Mouse (Mus musculus) ES-Bruce4 (cell line): ENCODE measurements around the gene Atp2a2. TPM values are rescaled to one million over a fixed set of nuclear protein-coding genes. Genes with fewer than 3 reads are reported as not detected.
A peak's percentile ranks its signal among the peaks of the same experiment; 100 is the strongest.

Source experiments
- H3K27ac ChIP-seq: 2 replicates; pipeline ENCODE4 v1.5.1; 2012; ENCODE audit warnings: low read length, inconsistent platforms; ENCODE audit not compliant: insufficient read depth
- H3K27me3 ChIP-seq: 2 replicates; pipeline ENCODE4 v1.6.1; 2012; ENCODE audit warnings: mild to moderate bottlenecking, low read length, inconsistent platforms; ENCODE audit not compliant: control insufficient read depth, poor library complexity, insufficient read depth, severe bottlenecking
- H3K36me3 ChIP-seq: 2 replicates; pipeline ENCODE4 v1.6.1; 2012; ENCODE audit warnings: inconsistent platforms, mild to moderate bottlenecking, low read length, moderate library complexity; ENCODE audit not compliant: control insufficient read depth, poor library complexity, insufficient read depth, severe bottlenecking
- H3K4me1 ChIP-seq: one replicate; pipeline ENCODE4 v1.8.1; 2011; ENCODE audit warnings: low read length; ENCODE audit not compliant: control insufficient read depth, insufficient read depth
- H3K4me3 ChIP-seq: 2 replicates; pipeline ENCODE4 v1.5.1; 2011; ENCODE audit warnings: low read depth, mild to moderate bottlenecking, low read length
- H3K9ac ChIP-seq: 2 replicates; pipeline ENCODE4 v1.6.1; 2012; ENCODE audit warnings: low read depth, mild to moderate bottlenecking, inconsistent platforms; ENCODE audit not compliant: poor library complexity, severe bottlenecking
- H3K9me3 ChIP-seq: replicated peaks from 2 replicates; pipeline ENCODE4 v1.6.1; 2012; ENCODE audit warnings: mild to moderate bottlenecking, low read length, inconsistent platforms; ENCODE audit not compliant: control insufficient read depth, poor library complexity, insufficient read depth, severe bottlenecking
- CTCF ChIP-seq: IDR thresholded peaks from one replicate; pipeline ENCODE4 v1.8.1; 2011; ENCODE audit warnings: low read depth, low read length
- EP300 ChIP-seq: IDR thresholded peaks from 2 replicates; pipeline ENCODE4 v1.6.1; 2011; ENCODE audit warnings: low read depth, low read length; ENCODE audit not compliant: insufficient read depth
- POLR2A ChIP-seq: IDR thresholded peaks from one replicate; pipeline ENCODE4 v1.8.1; 2011; ENCODE audit warnings: low read length; ENCODE audit not compliant: insufficient read depth
- polyA plus RNA-seq: library from polyadenylated mRNA; stranded (reverse); fragments of >200 nt; gene quantifications from 2 replicates; pipeline ENCODE4 v1.2.4, GENCODE M21; 2011; ENCODE audit warnings: low read depth; ENCODE audit not compliant: missing spikeins, insufficient read depth, insufficient read length

Atp2a2 gene
- polyA plus RNA-seq, 1 experiment: 177 TPM

DNA sequence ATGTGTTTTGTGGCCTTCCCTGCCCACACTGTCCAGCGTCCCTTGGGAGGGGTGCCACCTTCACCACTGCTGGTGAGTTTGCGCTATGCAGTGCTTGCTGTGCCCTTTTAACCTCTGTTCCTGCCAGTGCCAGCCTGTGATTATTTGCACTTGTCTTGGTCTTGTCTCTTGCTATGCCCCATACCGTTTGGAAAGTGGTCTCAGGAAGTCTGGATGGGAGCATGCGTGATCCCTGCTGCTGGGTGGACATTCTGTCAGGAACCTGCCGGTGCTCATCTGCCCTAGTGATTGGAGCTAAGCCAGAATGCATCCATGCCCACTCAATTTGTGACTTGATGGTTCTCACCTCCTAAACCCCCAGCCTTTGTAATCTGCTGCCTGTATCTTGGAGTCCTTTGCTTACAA lies 51.1 kb downstream of the Atp2a2 start:
- no peak overlapping the region for H3K4me3 ChIP-seq
- peaks cover 4% of the 10 kb centered on the region for H3K36me3 ChIP-seq
- no peak for TF ChIP-seq EP300
- H3K4me1 ChIP-seq: peaks cover 14% of the 10 kb centered on the region
- no peaks in the 10 kb centered on the region for H3K9me3 ChIP-seq
- no peaks in the 10 kb centered on the region for H3K27me3 ChIP-seq
- H3K27ac ChIP-seq: no peak overlapping the region
- H3K9ac ChIP-seq: no peak overlapping the region

DNA sequence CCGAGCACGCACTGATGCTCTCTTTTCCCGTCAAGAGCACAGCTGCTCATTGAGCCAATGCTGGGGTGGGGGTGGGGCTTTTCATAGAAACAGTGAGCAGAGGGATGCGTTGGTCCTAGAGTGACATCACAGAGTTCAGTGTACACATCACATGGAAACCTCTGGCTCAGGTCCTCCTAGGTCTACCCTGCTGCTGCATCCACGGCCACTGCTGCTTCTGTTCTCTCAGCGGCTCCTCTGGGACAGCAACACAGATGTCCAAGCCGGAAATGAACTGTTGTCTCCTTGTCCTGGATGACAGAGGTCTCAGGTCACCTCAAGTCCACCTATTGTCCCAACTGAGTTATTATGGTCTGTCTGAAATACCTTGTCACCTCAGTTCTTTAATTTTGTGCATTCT lies 52.1 kb downstream of the Atp2a2 start:
- TF ChIP-seq CTCF (no peak), POLR2A (no peak), EP300 (no peak)
- Histone ChIP-seq H3K36me3 (no peaks in the 10 kb centered on the region), H3K4me1 (peaks cover 13% of the 10 kb centered on the region), H3K27me3 (no peaks in the 10 kb centered on the region), H3K9me3 (no peaks in the 10 kb centered on the region), H3K9ac (no peak overlapping the region), H3K27ac (no peak overlapping the region), H3K4me3 (no peak overlapping the region)

GRCm38 (mm10) chr5:122448869-122449268 lies 53.2 kb downstream of the Atp2a2 start:
- peaks cover 9% of the 10 kb centered on the region for H3K4me1 ChIP-seq
- TF ChIP-seq CTCF (peak; percentile 38), EP300 (no peak), POLR2A (no peak)
- H3K27ac ChIP-seq: no peak overlapping the region
- H3K36me3 ChIP-seq: peaks cover 6% of the 10 kb centered on the region; the same call in 1 of the 2 replicates
- no peaks in the 10 kb centered on the region for H3K27me3 ChIP-seq
- no peak overlapping the region for H3K4me3 ChIP-seq
- H3K9ac ChIP-seq: no peak overlapping the region
- no peaks in the 10 kb centered on the region for H3K9me3 ChIP-seq

DNA sequence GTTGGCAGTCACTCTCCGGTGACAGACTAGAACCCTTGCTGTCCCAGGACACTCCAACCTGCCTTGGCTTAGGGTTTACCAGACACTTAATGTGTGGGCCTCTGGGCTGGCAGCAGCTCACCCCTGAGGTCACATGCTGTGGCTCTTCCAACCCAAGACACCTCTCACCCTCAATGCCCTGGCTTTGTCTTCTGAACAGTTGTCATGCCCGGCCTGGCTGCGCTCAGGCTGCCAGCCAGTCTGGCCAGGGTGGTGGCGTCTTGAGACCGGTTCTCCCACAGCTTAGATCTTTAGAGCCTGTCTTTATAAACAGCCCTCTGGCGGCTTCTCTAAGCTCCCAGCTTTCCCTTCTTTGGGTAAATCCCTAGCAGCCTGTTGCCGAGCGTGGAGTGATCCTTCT lies 54.2 kb downstream of the Atp2a2 start:
- TF ChIP-seq CTCF (no peak), POLR2A (no peak), EP300 (no peak)
- Histone ChIP-seq H3K36me3 (peaks cover 9% of the 10 kb centered on the region), H3K4me1 (peaks cover 9% of the 10 kb centered on the region), H3K27me3 (no peaks in the 10 kb centered on the region), H3K9me3 (no peaks in the 10 kb centered on the region), H3K9ac (no peak overlapping the region), H3K27ac (no peak overlapping the region), H3K4me3 (no peak overlapping the region)

GRCm38 (mm10) chr5:122445051-122445610 lies 56.9 kb downstream of the Atp2a2 start:
- H3K4me3 ChIP-seq: no peak overlapping the region
- H3K27me3 ChIP-seq: no peaks in the 10 kb centered on the region
- H3K9me3 ChIP-seq: no peaks in the 10 kb centered on the region
- no peak overlapping the region for H3K27ac ChIP-seq
- H3K4me1 ChIP-seq: peaks cover 3% of the 10 kb centered on the region
- H3K36me3 ChIP-seq: peaks cover 28% of the 10 kb centered on the region
- TF ChIP-seq POLR2A: no peak
- TF ChIP-seq CTCF: no peak
- no peak for TF ChIP-seq EP300
- H3K9ac ChIP-seq: no peak overlapping the region

- Histone ChIP-seq H3K27ac (no peak overlapping the region), H3K27me3 (no peaks in the 10 kb centered on the region), H3K9ac (no peak overlapping the region), H3K4me1 (peaks cover 3% of the 10 kb centered on the region), H3K4me3 (no peak overlapping the region), H3K9me3 (no peaks in the 10 kb centered on the region), H3K36me3 (peaks cover 33% of the 10 kb centered on the region)
- no peak for TF ChIP-seq POLR2A
- no peak for TF ChIP-seq CTCF
- TF ChIP-seq EP300: no peak
These were observed 57.5 kb downstream of the Atp2a2 start for GRCm38 (mm10) chr5:122444492-122444891.
